Mouse (Mus musculus) lung, postnatal 0 days (tissue): ENCODE measurements around the gene Col19a1.

ENCODE experiments used
- CTCF ChIP-seq: IDR thresholded peaks from 2 replicates; pipeline ENCODE4 v1.5.1; 2016; ENCODE audit warnings: antibody characterized with exemption, mild to moderate bottlenecking
- EP300 ChIP-seq: IDR thresholded peaks from 2 replicates; pipeline ENCODE4 v1.6.1; 2016; ENCODE audit warnings: antibody characterized with exemption, mild to moderate bottlenecking, control low read depth

GRCm38 (mm10) chr1:24484161-24484560 is 103.1 kb downstream of the Col19a1 start:
- TF ChIP-seq CTCF (no peak), EP300 (no peak)
